Mouse (Mus musculus) left cerebral cortex, adult 18-20 months (tissue): ENCODE data around the gene Maz. TPM values are rescaled to one million over a fixed set of nuclear protein-coding genes. Genes with fewer than 3 reads are reported as not detected.

Experiments used
- microRNA-seq, 2 experiments: library from miRNA; unstranded; fragments of <30 nt; microRNA quantifications; one replicate each; pipeline ENCODE4 v1.2.0; 2021
- total RNA-seq, 2 experiments: library from RNA; stranded (reverse); gene quantifications; 2 replicates each; pipeline ENCODE4 v1.2.3; 2021

Gene Maz
- total RNA-seq, 2 experiments from 2014 or later, result 205 to 207 TPM

Small RNA genes within 50 kb of the gene (microRNA-seq; reads per million reads assigned to microRNA genes)
- 0 reads per million in 2 experiments for gene Gm44343

Other genes with a start within 250 kb of the Maz start
- under 1 TPM; 0.56 to 0.63 TPM for gene Tbx6, start 245.6 kb downstream of the Maz start, total RNA-seq
- 10 to 100 TPM; 48.3 to 48.5 TPM for gene Ppp4c, start 234.5 kb downstream of the Maz start, total RNA-seq
- gene Fam57b, start 229.4 kb downstream of the Maz start, total RNA-seq, result 10 to 100 TPM; 63.0 to 65.5 TPM
- gene 4930451I11Rik, start 195.4 kb downstream of the Maz start, total RNA-seq, result not detected
- 10 to 100 TPM; 55.8 to 56.1 TPM for gene Doc2a, start 179.6 kb downstream of the Maz start, total RNA-seq
- gene Hirip3, start 165.1 kb downstream of the Maz start, total RNA-seq, result 10 to 100 TPM; 29.0 to 31.9 TPM
- gene Ino80e, start 164.7 kb downstream of the Maz start, total RNA-seq, result 10 to 100 TPM; 54.0 to 54.6 TPM
- 100 to 1,000 TPM; 150 to 163 TPM for gene Taok2, start 142.3 kb downstream of the Maz start, total RNA-seq
- gene Tmem219, start 104.1 kb downstream of the Maz start, total RNA-seq, result 10 to 100 TPM; 19.6 to 23.3 TPM
- gene Kctd13, start 98.2 kb downstream of the Maz start, total RNA-seq, result 100 to 1,000 TPM; 136 to 158 TPM
- gene Asphd1, start 77.5 kb downstream of the Maz start, total RNA-seq, result 10 to 100 TPM; 39.7 to 43.3 TPM
- 100 to 1,000 TPM; 407 to 416 TPM for gene Sez6l2, start 76.5 kb downstream of the Maz start, total RNA-seq
- 100 to 1,000 TPM; 171 to 180 TPM for gene Cdipt, start 51.1 kb downstream of the Maz start, total RNA-seq
- under 1 TPM in 1 of 2 experiments, not detected in 1; 0.45 TPM for gene Cdiptos, start 50.9 kb downstream of the Maz start, total RNA-seq
- gene Mvp, start 12.4 kb downstream of the Maz start, total RNA-seq, result 1 to 10 TPM; 8.6 to 9.5 TPM
- gene Pagr1b, start 10.6 kb downstream of the Maz start, total RNA-seq, result not detected
- 10 to 100 TPM; 18.7 to 35.6 TPM for gene Pagr1a, start 9.7 kb downstream of the Maz start, total RNA-seq
- gene Gm42742, start 5.9 kb downstream of the Maz start, total RNA-seq, result 10 to 100 TPM; 45.7 to 55.3 TPM
- 100 to 1,000 TPM; 202 to 211 TPM for gene Prrt2, start 5.8 kb downstream of the Maz start, total RNA-seq
- gene Kif22, start 15.4 kb upstream of the Maz start, total RNA-seq, result 1 to 10 TPM; 3.6 to 5.7 TPM
- gene Zg16, start 60.3 kb upstream of the Maz start, total RNA-seq, result not detected
- 1 to 10 TPM; 1.1 to 1.6 TPM for gene AI467606, start 64.3 kb upstream of the Maz start, total RNA-seq
- gene Qprt, start 95.2 kb upstream of the Maz start, total RNA-seq, result under 1 TPM; 0.54 to 0.63 TPM
- under 1 TPM; 0.09 to 0.16 TPM for gene Spn, start 110.8 kb upstream of the Maz start, total RNA-seq
- 10 to 100 TPM; 88.0 to 90.2 TPM for gene Cd2bp2, start 169.0 kb upstream of the Maz start, total RNA-seq
- 10 to 100 TPM; 90.8 to 94.1 TPM for gene Tbc1d10b, start 181.4 kb upstream of the Maz start, total RNA-seq
- gene Mylpf, start 181.9 kb upstream of the Maz start, total RNA-seq, result 1 to 10 TPM; 2.1 to 3.0 TPM
- 10 to 100 TPM; 21.3 to 22.1 TPM for gene Zfp553, start 206.0 kb upstream of the Maz start, total RNA-seq
- 1 to 10 TPM; 4.4 to 4.5 TPM for gene Sept1, start 206.1 kb upstream of the Maz start, total RNA-seq
- gene Zfp771, start 217.2 kb upstream of the Maz start, total RNA-seq, result 10 to 100 TPM; 55.2 to 57.9 TPM
- 10 to 100 TPM; 20.8 to 23.2 TPM for gene Dctpp1, start 233.7 kb upstream of the Maz start, total RNA-seq
- 10 to 100 TPM; 33.4 to 35.8 TPM for gene Sephs2, start 247.0 kb upstream of the Maz start, total RNA-seq